Mouse (Mus musculus): Measurements from ENCODE around the gene Trappc6a. TPM values are rescaled to one million over a fixed set of nuclear protein-coding genes. Genes with fewer than 3 reads are reported as not detected.

Gene Trappc6a
- polyA plus RNA-seq, 1 experiment from 2014 or later, result 61.8 TPM

GRCm38 (mm10) chr7:19477084-19477483, 31.1 kb upstream of the Trappc6a start:
- Histone ChIP-seq H3K4me3 (ENCODE audit: low read depth, low read length) (no peak overlapping the region), H3K9me3 (ENCODE audit: control insufficient read depth, low read length) (0 out of 2 replicates have a peak, but pooled peaks cover under 1% of the 10 kb centered on the region), H3K36me3 (ENCODE audit: control insufficient read depth, insufficient read depth, low read length) (no peaks in the 10 kb centered on the region), H3K27ac (replicated peaks; ENCODE audit: low read depth, low read length) (no peak overlapping the region), H3K9ac (ENCODE audit: low read depth, low read length) (no peak overlapping the region), H3K4me1 (ENCODE audit: control insufficient read depth, insufficient read depth, low read length) (no peaks in the 10 kb centered on the region), H3K27me3 (replicated peaks; ENCODE audit: control insufficient read depth, insufficient read depth, low read length) (peaks cover 16% of the 10 kb centered on the region), H3K4me2 (ENCODE audit: low read depth, low read length) (no peak overlapping the region)
- ATAC-seq (ENCODE audit: low read depth), result no peak
- 72% methylated on average over 2 of the region's 2 CpGs for WGBS
- DNase-seq (ENCODE audit: low spot score), result no peak

GRCm38 (mm10) chr7:19477624-19478384, 30.4 kb upstream of the Trappc6a start:
- no peak for ATAC-seq (ENCODE audit: low read depth)

GRCm38 (mm10) chr7:19483281-19483680, 24.9 kb upstream of the Trappc6a start:
- no peaks in the 10 kb centered on the region for H3K4me1 ChIP-seq (ENCODE audit: control insufficient read depth, insufficient read depth, low read length)
- H3K27ac ChIP-seq (replicated peaks; ENCODE audit: low read depth, low read length), result no peak overlapping the region
- no peaks in the 10 kb centered on the region for H3K9me3 ChIP-seq (ENCODE audit: control insufficient read depth, low read length)
- H3K4me3 ChIP-seq (ENCODE audit: low read depth, low read length), result no peak overlapping the region
- no peak overlapping the region for H3K4me2 ChIP-seq (ENCODE audit: low read depth, low read length)
- H3K36me3 ChIP-seq (ENCODE audit: control insufficient read depth, insufficient read depth, low read length), result no peaks in the 10 kb centered on the region
- ATAC-seq (ENCODE audit: low read depth) (no peak), DNase-seq (ENCODE audit: low spot score) (no peak)
- no peak overlapping the region for H3K9ac ChIP-seq (ENCODE audit: low read depth, low read length)
- H3K27me3 ChIP-seq (replicated peaks; ENCODE audit: control insufficient read depth, insufficient read depth, low read length), result peaks cover 10% of the 10 kb centered on the region
- WGBS, result 75% methylated on average over 8 of the region's 8 CpGs

More at GRCm38 (mm10) chr7:19477624-19478384, 30.4 kb upstream of the Trappc6a start:
- Histone ChIP-seq H3K9me3 (ENCODE audit: control insufficient read depth, low read length) (no peaks in the 10 kb centered on the region), H3K27me3 (replicated peaks; ENCODE audit: control insufficient read depth, insufficient read depth, low read length) (peaks cover 9% of the 10 kb centered on the region), H3K4me1 (ENCODE audit: control insufficient read depth, insufficient read depth, low read length) (no peaks in the 10 kb centered on the region), H3K27ac (replicated peaks; ENCODE audit: low read depth, low read length) (no peak overlapping the region), H3K9ac (ENCODE audit: low read depth, low read length) (no peak overlapping the region), H3K4me3 (ENCODE audit: low read depth, low read length) (no peak overlapping the region), H3K36me3 (ENCODE audit: control insufficient read depth, insufficient read depth, low read length) (no peaks in the 10 kb centered on the region), H3K4me2 (ENCODE audit: low read depth, low read length) (no peak overlapping the region)
- WGBS, result 19% methylated on average over 14 of the region's 14 CpGs
- no peak for DNase-seq (ENCODE audit: low spot score)

GRCm38 (mm10) chr7:19485488-19485887, 22.7 kb upstream of the Trappc6a start:
- no peak for DNase-seq (ENCODE audit: low spot score)
- 100% methylated on average over 1 of the region's 1 CpGs for WGBS
- peaks cover 32% of the 10 kb centered on the region for H3K27me3 ChIP-seq (replicated peaks; ENCODE audit: control insufficient read depth, insufficient read depth, low read length)
- no peak overlapping the region for H3K9ac ChIP-seq (ENCODE audit: low read depth, low read length)
- no peaks in the 10 kb centered on the region for H3K36me3 ChIP-seq (ENCODE audit: control insufficient read depth, insufficient read depth, low read length)
- H3K27ac ChIP-seq (replicated peaks; ENCODE audit: low read depth, low read length), result no peak overlapping the region
- no peak overlapping the region for H3K4me2 ChIP-seq (ENCODE audit: low read depth, low read length)
- no peak for ATAC-seq (ENCODE audit: low read depth)
- H3K4me1 ChIP-seq (ENCODE audit: control insufficient read depth, insufficient read depth, low read length), result no peaks in the 10 kb centered on the region
- H3K9me3 ChIP-seq (ENCODE audit: control insufficient read depth, low read length), result no peaks in the 10 kb centered on the region
- no peak overlapping the region for H3K4me3 ChIP-seq (ENCODE audit: low read depth, low read length)

- WGBS, result 91% methylated on average over 7 of the region's 7 CpGs
- ATAC-seq (ENCODE audit: low read depth) (no peak), DNase-seq (ENCODE audit: low spot score) (no peak)
- H3K27ac ChIP-seq (replicated peaks; ENCODE audit: low read depth, low read length), result no peak overlapping the region
- H3K27me3 ChIP-seq (replicated peaks; ENCODE audit: control insufficient read depth, insufficient read depth, low read length), result peaks cover 42% of the 10 kb centered on the region
- H3K9ac ChIP-seq (ENCODE audit: low read depth, low read length), result no peak overlapping the region
- no peaks in the 10 kb centered on the region for H3K9me3 ChIP-seq (ENCODE audit: control insufficient read depth, low read length)
- no peaks in the 10 kb centered on the region for H3K36me3 ChIP-seq (ENCODE audit: control insufficient read depth, insufficient read depth, low read length)
- no peaks in the 10 kb centered on the region for H3K4me1 ChIP-seq (ENCODE audit: control insufficient read depth, insufficient read depth, low read length)
- H3K4me3 ChIP-seq (ENCODE audit: low read depth, low read length), result no peak overlapping the region
- no peak overlapping the region for H3K4me2 ChIP-seq (ENCODE audit: low read depth, low read length)
Measured at GRCm38 (mm10) chr7:19486549-19486948, 21.6 kb upstream of the Trappc6a start.

GRCm38 (mm10) chr7:19489525-19489924, 18.7 kb upstream of the Trappc6a start:
- Histone ChIP-seq H3K27ac (replicated peaks; ENCODE audit: low read depth, low read length) (no peak overlapping the region), H3K4me1 (ENCODE audit: control insufficient read depth, insufficient read depth, low read length) (no peaks in the 10 kb centered on the region), H3K27me3 (replicated peaks; ENCODE audit: control insufficient read depth, insufficient read depth, low read length) (peaks cover 53% of the 10 kb centered on the region), H3K4me2 (ENCODE audit: low read depth, low read length) (peak overlapping the region; percentile 41), H3K4me3 (ENCODE audit: low read depth, low read length) (peak overlapping the region; percentile 20), H3K36me3 (ENCODE audit: control insufficient read depth, insufficient read depth, low read length) (no peaks in the 10 kb centered on the region), H3K9me3 (ENCODE audit: control insufficient read depth, low read length) (no peaks in the 10 kb centered on the region), H3K9ac (ENCODE audit: low read depth, low read length) (no peak overlapping the region)
- ATAC-seq (ENCODE audit: low read depth) (no peak), DNase-seq (ENCODE audit: low spot score) (no peak)
- WGBS, result 2% methylated on average over 21 of the region's 31 CpGs

- no peak overlapping the region for H3K27ac ChIP-seq (replicated peaks; ENCODE audit: low read depth, low read length)
- no peaks in the 10 kb centered on the region; the same call in 1 of the 2 replicates for H3K4me1 ChIP-seq (ENCODE audit: control insufficient read depth, insufficient read depth, low read length)
- WGBS, result 9% methylated on average over 17 of the region's 26 CpGs
- H3K27me3 ChIP-seq (replicated peaks; ENCODE audit: control insufficient read depth, insufficient read depth, low read length), result peaks cover 53% of the 10 kb centered on the region
- ATAC-seq (ENCODE audit: low read depth) (no peak), DNase-seq (ENCODE audit: low spot score) (peak; percentile 45)
- H3K4me2 ChIP-seq (ENCODE audit: low read depth, low read length), result peak overlapping the region; percentile 45
- no peak overlapping the region for H3K9ac ChIP-seq (ENCODE audit: low read depth, low read length)
- H3K9me3 ChIP-seq (ENCODE audit: control insufficient read depth, low read length), result no peaks in the 10 kb centered on the region
- no peaks in the 10 kb centered on the region for H3K36me3 ChIP-seq (ENCODE audit: control insufficient read depth, insufficient read depth, low read length)
- H3K4me3 ChIP-seq (ENCODE audit: low read depth, low read length), result peak overlapping the region; percentile 24; the same call in 1 of the 2 replicates
Measured at GRCm38 (mm10) chr7:19491731-19492130, 16.5 kb upstream of the Trappc6a start.

- Histone ChIP-seq H3K27me3 (replicated peaks; ENCODE audit: control insufficient read depth, insufficient read depth, low read length) (peaks cover 27% of the 10 kb centered on the region), H3K9me3 (ENCODE audit: control insufficient read depth, low read length) (no peaks in the 10 kb centered on the region), H3K27ac (replicated peaks; ENCODE audit: low read depth, low read length) (no peak overlapping the region), H3K9ac (ENCODE audit: low read depth, low read length) (no peak overlapping the region), H3K4me3 (ENCODE audit: low read depth, low read length) (no peak overlapping the region), H3K36me3 (ENCODE audit: control insufficient read depth, insufficient read depth, low read length) (no peaks in the 10 kb centered on the region), H3K4me1 (ENCODE audit: control insufficient read depth, insufficient read depth, low read length) (no peaks in the 10 kb centered on the region; the same call in 1 of the 2 replicates), H3K4me2 (ENCODE audit: low read depth, low read length) (no peak overlapping the region)
- DNase-seq (ENCODE audit: low spot score), result no peak
- ATAC-seq (ENCODE audit: low read depth), result no peak
- WGBS, result 80% methylated on average over 25 of the region's 25 CpGs
Measured at GRCm38 (mm10) chr7:19494751-19495474, 13.3 kb upstream of the Trappc6a start.
